Mouse (Mus musculus) liver, embryonic 16.5 days (tissue): ENCODE measurements at regions not wholly inside any gene's neighbourhood (a gene's known extent, or its start where the extent isn't known, plus 50 kb on each side); places are given as distances from the start of the nearest gene placed in this dataset.
"Not testable (repeated sequence)": the region's sequence is repeated elsewhere in the genome, so short reads cannot be mapped to it uniquely, and the experiment has no call there.

Source experiments
- ATAC-seq: fragments of 200-750 bp; cut with Nextera tagmentation; 2 replicates; pipeline ENCODE4 v1.8.0; 2017; ENCODE audit warnings: low read depth, mild to moderate bottlenecking, moderate number of reproducible peaks, moderate library complexity
- H3K27ac ChIP-seq: fragments of 300-500 bp; sonication (generic); 2 replicates; pipeline ENCODE4 v1.5.1; 2014; ENCODE audit warnings: mild to moderate bottlenecking, low read length
- H3K27me3 ChIP-seq: fragments of 300-500 bp; sonication (generic); 2 replicates; pipeline ENCODE4 v1.6.1; 2014; ENCODE audit warnings: low read depth, low read length, mixed read lengths; ENCODE audit not compliant: control insufficient read depth, insufficient read depth
- H3K36me3 ChIP-seq: fragments of 300-500 bp; sonication (generic); 2 replicates; pipeline ENCODE4 v1.6.1; 2014; ENCODE audit warnings: mild to moderate bottlenecking; ENCODE audit not compliant: control insufficient read depth, insufficient read depth
- H3K4me1 ChIP-seq: fragments of 300-500 bp; sonication (generic); 2 replicates; pipeline ENCODE4 v1.6.1; 2014; ENCODE audit warnings: low read depth, low read length, mixed read lengths; ENCODE audit not compliant: control insufficient read depth
- H3K4me2 ChIP-seq: fragments of 300-500 bp; sonication (generic); 2 replicates; pipeline ENCODE4 v1.6.1; 2014; ENCODE audit warnings: low read depth, low read length, mixed read lengths
- H3K4me3 ChIP-seq: fragments of 300-500 bp; sonication (generic); 2 replicates; pipeline ENCODE4 v1.5.1; 2014; ENCODE audit warnings: low read depth, mild to moderate bottlenecking, low read length
- H3K9ac ChIP-seq: fragments of 300-500 bp; sonication (generic); 2 replicates; pipeline ENCODE4 v1.6.1; 2014; ENCODE audit warnings: low read depth, low read length
- H3K9me3 ChIP-seq: fragments of 300-500 bp; sonication (generic); replicated peaks from 2 replicates; pipeline ENCODE4 v1.6.1; 2016; ENCODE audit warnings: low read length; ENCODE audit not compliant: control insufficient read depth
- WGBS: fragments of 180-500 bp; shearing (Covaris S2); extraction: QIAGEN DNeasy Blood & Tissue Kit; methylation state at CpG from one replicate; pipeline ENCODE4 v1.1.7; 2014; ENCODE audit not compliant: insufficient replicate concordance; 5-methylcytosine and 5-hydroxymethylcytosine counted together

DNA sequence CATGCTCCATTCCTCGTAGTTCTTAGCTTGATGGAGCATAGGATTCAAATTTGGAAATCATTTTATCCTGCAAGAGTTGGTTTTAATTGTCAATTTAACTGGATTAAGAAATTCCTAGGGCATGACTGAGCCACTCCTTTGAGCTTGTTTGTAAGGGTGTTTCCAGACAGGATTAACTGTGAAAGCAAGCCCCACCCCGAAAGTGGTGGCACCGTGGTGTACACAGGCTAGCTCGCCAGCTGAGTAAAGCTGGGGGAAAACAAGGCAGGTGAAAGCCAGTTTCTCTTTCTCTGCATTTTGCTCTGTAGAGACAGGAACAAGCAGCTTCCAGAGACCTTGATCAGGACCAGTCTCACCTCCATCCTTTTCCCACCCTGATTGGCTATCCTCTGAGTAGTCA is 103.5 kb downstream of the Arrdc3 start:
- Histone ChIP-seq H3K9ac (no peak overlapping the region), H3K9me3 (no peaks in the 10 kb centered on the region), H3K4me2 (no peak overlapping the region), H3K36me3 (no peaks in the 10 kb centered on the region), H3K27ac (no peak overlapping the region), H3K4me1 (no peaks in the 10 kb centered on the region), H3K27me3 (no peaks in the 10 kb centered on the region), H3K4me3 (no peak overlapping the region)
- no peak for ATAC-seq
- 55% methylated on average over 4 of the region's 4 CpGs for WGBS

DNA sequence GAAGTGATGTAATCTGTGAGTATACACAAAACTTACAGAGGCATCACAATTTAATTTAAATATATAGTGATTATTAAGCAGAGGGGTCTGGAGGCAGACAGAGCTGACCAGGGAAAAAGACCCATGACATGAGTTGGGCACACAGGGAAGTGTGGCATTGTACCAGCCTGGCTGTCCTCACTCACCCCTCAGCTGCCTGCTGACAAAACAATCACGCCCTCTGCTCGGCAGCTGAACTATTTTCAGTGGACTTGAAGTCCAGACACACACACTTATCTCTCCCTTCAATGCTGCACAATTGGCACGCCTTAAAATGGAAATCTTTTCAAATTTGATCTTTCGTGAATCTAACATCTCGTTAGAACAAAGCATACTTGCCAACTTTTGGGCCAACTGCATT is 106.6 kb downstream of the Arrdc3 start:
- WGBS, result 64% methylated on average over 5 of the region's 5 CpGs
- no peak for ATAC-seq
- Histone ChIP-seq H3K4me1 (no peaks in the 10 kb centered on the region), H3K9ac (no peak overlapping the region), H3K36me3 (no peaks in the 10 kb centered on the region), H3K9me3 (no peaks in the 10 kb centered on the region), H3K4me2 (no peak overlapping the region), H3K4me3 (no peak overlapping the region), H3K27me3 (no peaks in the 10 kb centered on the region), H3K27ac (no peak overlapping the region)

DNA sequence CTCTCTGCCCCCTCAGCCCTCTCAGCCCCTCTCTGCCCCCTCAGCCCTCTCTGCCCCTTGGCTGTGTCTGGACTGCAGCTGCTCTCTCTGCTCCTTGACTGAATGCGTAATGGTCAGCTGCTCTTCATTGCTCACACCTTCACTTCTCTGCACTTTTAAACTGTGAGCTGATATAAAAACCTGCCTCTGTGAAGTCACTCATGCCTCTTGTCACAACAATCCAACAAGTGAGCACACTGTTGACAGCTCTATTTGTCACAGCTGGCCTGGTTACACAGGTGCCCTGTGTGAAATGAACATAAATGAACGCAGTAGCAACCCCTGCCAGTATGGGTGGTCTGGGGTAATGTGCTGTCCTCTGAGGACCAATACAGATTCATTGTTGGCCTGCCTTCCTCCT is 109.2 kb downstream of the Arrdc3 start:
- Histone ChIP-seq H3K36me3 (no peaks in the 10 kb centered on the region), H3K27me3 (no peaks in the 10 kb centered on the region), H3K9me3 (no peaks in the 10 kb centered on the region), H3K4me1 (no peaks in the 10 kb centered on the region), H3K4me2 (no peak overlapping the region), H3K27ac (no peak overlapping the region), H3K4me3 (no peak overlapping the region), H3K9ac (no peak overlapping the region)
- ATAC-seq, result no peak
- WGBS, result 65% methylated on average over 2 of the region's 2 CpGs

DNA sequence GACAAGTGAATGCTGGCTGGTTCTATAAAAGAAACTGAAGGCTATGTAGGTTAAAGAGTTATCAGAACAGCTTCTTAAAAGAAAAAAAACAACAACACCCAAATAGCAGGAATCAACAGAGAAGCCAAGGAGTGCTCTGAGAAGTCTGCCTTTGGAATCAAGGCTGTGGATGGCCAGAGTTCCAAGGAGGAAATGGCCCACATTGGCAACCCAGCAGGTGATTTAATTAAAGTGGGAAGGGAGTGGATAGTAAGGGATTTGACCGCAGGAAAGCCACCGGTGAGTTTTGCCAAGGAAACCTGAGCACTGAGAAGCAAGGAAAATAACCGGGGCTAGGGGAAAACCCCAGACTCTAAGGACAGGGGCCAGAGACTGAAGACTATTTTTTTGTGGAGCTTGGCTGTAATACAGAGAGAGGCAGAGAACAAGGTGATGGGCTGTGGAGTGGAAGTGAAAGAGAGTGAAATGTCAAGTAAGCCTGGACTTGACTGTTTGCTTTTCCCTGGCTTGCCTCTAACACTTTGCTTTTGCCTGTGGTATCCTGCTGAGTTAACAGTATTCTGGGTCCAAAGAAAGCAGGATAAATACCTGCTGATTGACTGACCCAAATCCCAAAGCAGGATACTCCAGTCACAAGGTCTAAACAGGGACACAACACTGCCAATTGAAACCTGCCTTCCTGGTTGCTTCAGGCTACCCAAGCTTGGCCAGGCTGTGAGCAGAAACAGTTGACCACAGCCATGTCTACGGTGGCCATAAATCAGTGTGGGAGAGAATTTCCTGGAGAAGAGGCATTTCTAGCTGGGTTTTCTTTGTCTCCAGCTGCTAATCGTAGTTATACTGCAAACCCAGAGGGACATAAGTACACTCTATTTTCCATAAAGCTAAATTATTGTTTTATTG is 125.9 kb downstream of the Arrdc3 start:
- H3K9me3 ChIP-seq, result no peaks in the 10 kb centered on the region
- no peak overlapping the region for H3K4me3 ChIP-seq
- 37% methylated on average over 5 of the region's 5 CpGs for WGBS
- ATAC-seq, result no peak
- no peak overlapping the region for H3K9ac ChIP-seq
- no peak overlapping the region for H3K4me2 ChIP-seq
- H3K27ac ChIP-seq, result no peak overlapping the region
- H3K27me3 ChIP-seq, result no peaks in the 10 kb centered on the region
- H3K4me1 ChIP-seq, result no peaks in the 10 kb centered on the region
- H3K36me3 ChIP-seq, result no peaks in the 10 kb centered on the region

DNA sequence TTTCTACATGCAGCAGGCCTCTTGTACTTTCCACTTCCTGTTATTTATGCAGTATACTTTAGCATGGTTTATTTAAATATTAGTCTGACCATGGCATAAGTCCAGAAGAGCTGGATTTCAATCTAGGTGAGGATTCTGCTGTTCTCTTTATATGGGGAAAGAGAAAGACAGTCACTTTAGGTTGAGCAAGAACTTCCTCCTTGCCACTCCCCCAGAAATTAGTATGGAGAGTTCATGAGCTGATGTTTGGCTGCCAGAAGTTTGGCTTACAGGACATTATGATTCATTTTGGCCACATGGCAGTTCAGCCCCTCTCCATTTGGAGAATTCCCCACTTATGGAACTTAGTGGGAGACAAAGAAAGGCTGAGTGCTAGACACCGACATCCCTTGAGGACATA is 130.8 kb downstream of the Arrdc3 start:
- no peak overlapping the region for H3K9ac ChIP-seq
- no peak overlapping the region for H3K4me3 ChIP-seq
- no peaks in the 10 kb centered on the region for H3K4me1 ChIP-seq
- H3K27ac ChIP-seq, result no peak overlapping the region
- no peaks in the 10 kb centered on the region for H3K27me3 ChIP-seq
- no peak for ATAC-seq
- WGBS, result 68% methylated on average over 1 of the region's 1 CpGs
- no peaks in the 10 kb centered on the region for H3K36me3 ChIP-seq
- H3K9me3 ChIP-seq, result no peaks in the 10 kb centered on the region
- H3K4me2 ChIP-seq, result no peak overlapping the region

DNA sequence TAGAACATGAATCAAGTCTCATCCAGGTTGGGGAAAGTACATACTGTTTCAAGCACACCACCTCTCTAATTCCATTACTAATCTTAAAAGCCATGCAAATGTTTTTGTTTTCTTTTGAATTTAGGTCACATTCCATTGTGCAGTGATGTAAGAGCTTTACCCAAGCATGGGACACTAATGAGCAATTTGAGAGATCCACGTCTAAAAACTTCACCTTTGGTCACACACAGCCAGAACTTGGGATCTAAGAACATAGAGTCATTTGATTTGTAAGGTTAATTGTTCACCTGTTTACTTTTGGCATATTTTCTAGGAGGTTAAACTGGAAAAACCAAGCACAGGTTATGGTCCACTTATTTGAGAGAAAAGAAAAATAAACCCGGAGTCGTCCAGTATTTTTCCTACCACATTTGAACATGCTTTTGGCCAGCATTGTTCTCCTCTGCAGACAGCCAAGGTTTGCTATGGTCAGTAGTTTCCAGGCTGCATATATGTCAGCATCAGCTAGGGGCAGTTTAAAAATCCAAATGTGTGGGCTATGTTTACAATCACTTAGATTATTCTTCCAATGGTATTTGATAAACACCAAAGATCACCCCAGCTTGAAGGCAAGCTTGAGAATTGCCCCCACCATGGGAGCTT is 137.0 kb downstream of the Arrdc3 start:
- Histone ChIP-seq H3K9me3 (no peaks in the 10 kb centered on the region), H3K4me3 (no peak overlapping the region)
- 64% methylated on average over 3 of the region's 3 CpGs for WGBS

DNA sequence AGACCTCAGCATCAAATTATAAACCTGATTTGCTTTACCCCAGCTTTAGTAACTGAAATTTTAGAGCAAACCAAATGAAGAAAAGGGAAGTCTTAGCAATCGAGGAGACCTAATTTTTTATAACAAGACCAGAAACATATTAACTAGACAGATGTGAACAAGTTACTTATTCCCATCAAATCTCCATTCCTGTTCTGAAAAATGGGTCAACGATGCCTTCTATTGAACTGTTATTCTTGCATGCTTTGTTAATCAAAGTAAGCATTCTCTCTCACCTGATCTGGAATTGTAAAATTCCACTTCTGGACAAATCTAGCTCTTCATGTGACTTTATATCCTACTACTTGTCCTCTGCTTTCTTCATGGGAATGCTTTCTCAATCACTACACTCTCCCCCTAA is 137.6 kb downstream of the Arrdc3 start:
- no peaks in the 10 kb centered on the region for H3K36me3 ChIP-seq
- 53% methylated on average over 2 of the region's 2 CpGs for WGBS
- no peaks in the 10 kb centered on the region for H3K4me1 ChIP-seq
- no peak overlapping the region for H3K27ac ChIP-seq
- no peaks in the 10 kb centered on the region for H3K27me3 ChIP-seq
- H3K4me3 ChIP-seq, result no peak overlapping the region
- ATAC-seq, result no peak
- H3K9me3 ChIP-seq, result no peaks in the 10 kb centered on the region
- no peak overlapping the region for H3K9ac ChIP-seq
- H3K4me2 ChIP-seq, result no peak overlapping the region

More for the DNA sequence above, 137.0 kb downstream of the Arrdc3 start:
- Histone ChIP-seq H3K4me1 (no peaks in the 10 kb centered on the region), H3K27me3 (no peaks in the 10 kb centered on the region), H3K36me3 (no peaks in the 10 kb centered on the region), H3K27ac (no peak overlapping the region), H3K4me2 (no peak overlapping the region), H3K9ac (no peak overlapping the region)
- no peak for ATAC-seq

DNA sequence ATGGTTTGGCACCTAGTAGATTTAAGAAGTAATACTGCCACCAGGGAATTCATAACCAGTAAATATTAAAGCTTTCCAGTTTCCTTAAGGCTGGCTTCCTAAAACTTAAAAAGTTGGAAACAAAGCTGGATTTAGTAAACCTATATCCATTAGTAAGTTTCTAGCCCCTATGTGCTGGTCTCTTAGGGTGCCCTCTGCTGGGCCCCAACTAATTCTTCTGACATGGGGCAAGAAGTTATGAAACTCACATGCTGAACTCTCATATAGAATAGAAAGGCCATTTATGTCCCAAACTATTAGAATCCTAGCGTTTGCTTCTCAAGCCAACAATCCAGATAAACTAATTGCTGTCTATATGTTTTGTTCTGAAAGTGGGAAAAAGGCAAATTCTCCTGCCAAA is 139.2 kb downstream of the Arrdc3 start:
- 64% methylated on average over 1 of the region's 1 CpGs for WGBS
- no peaks in the 10 kb centered on the region for H3K9me3 ChIP-seq
- no peaks in the 10 kb centered on the region for H3K4me1 ChIP-seq
- H3K4me2 ChIP-seq, result no peak overlapping the region
- H3K36me3 ChIP-seq, result no peaks in the 10 kb centered on the region
- no peak for ATAC-seq
- no peaks in the 10 kb centered on the region for H3K27me3 ChIP-seq
- H3K9ac ChIP-seq, result no peak overlapping the region
- H3K27ac ChIP-seq, result no peak overlapping the region
- no peak overlapping the region for H3K4me3 ChIP-seq

DNA sequence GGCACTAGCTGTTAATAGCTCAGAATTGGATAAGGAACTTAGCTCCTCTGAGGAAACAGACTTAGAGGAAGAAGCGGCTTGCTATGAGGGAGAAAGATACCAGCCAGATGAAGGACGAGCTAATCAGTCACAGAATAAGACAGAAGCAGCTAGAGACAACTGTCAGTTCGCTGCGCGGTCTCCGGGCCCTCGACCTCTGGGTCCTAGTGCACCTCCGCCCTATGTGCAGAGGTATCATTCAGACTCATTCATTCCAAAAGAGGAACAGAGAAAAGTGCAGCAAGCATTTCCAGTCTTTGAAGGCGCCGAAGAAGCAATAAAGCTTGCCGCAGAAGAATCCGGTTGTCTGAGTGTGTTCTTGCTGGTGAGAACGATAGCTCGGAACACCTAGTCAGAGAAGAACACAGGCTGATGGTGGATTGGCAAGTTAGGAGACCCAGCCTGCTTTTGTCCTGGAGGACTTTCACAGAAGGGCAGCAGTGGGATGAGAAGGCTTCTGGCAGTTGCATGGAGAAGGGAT is 142.1 kb downstream of the Arrdc3 start:
- H3K4me2 ChIP-seq, H3K9me3 ChIP-seq, H3K36me3 ChIP-seq, H3K27me3 ChIP-seq, ATAC-seq, H3K27ac ChIP-seq, H3K4me3 ChIP-seq, H3K4me1 ChIP-seq, H3K9ac ChIP-seq: not testable (repeated sequence)
- WGBS, result 71% methylated on average over 13 of the region's 14 CpGs
